Mouse (Mus musculus) left cerebral cortex, postnatal 36 days (tissue): Measurements from ENCODE around the gene Aqp1. TPM values are rescaled to one million over a fixed set of nuclear protein-coding genes. Genes with fewer than 3 reads are reported as not detected.

Experiments used
- DNase-seq, 2 experiments: peaks; one replicate each; pipeline ENCODE4 v3.0.0; 2021 to 2022; ENCODE audit warnings: low spot score in 2 of 2, mixed read lengths in 1 of 2
- intact Hi-C: fragments of 180-260 bp; cut with DNase I; formaldehyde crosslinking; loops from one replicate; pipeline ENCODE4 v1.15.1; 2025
- total RNA-seq, 2 experiments: library from RNA; stranded (reverse); gene quantifications; 2 replicates each; pipeline ENCODE4 v1.2.3; 2021

The Aqp1 gene
- total RNA-seq, 2 experiments from 2014 or later, result 0.39 to 0.63 TPM

- intact Hi-C loops, result no loop called here
- DNase-seq, result no peak
Measured at GRCm38 (mm10) chr6:55328179-55328578, 8.1 kb upstream of the Aqp1 start.

GRCm38 (mm10) chr6:55331315-55331714 lies 4.9 kb upstream of the Aqp1 start:
- intact Hi-C loops, result no loop called here

DNA sequence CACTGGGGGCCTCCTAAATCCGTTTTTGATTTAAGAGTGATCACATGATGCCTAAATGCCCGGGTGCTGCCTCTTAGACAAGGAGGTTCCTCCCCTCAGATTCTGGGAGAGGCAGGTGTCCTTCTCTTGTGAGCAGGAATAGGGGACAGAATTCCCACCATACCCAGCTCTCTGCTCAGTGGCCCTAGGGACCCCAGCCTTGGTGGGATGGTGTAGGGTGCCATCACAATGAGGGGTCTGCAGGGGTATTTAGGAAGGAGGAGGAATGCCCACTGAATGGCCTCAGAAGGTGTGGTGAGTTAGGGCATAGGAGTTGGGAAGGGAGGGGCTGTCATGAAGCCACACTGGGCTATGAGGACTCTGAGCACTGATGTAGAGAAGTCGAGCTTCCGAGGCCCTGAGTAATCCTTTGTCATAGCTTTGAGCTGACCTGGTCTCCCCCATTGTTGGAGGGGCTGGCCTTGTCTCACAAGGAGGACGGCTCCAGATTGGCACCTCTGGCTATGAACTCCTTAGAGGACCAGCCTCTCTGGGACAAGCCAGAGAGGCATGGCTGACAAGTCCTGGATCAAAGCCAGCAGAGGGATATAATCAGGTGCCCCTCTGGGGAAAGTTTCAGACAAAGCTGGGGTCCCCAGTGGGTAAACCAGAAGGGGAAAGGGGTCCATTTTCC lies 4.0 kb upstream of the Aqp1 start:
- intact Hi-C loops, result no loop called here
- DNase-seq, result no peak

More at GRCm38 (mm10) chr6:55331315-55331714, 4.9 kb upstream of the Aqp1 start:
- no peak for DNase-seq

GRCm38 (mm10) chr6:55332773-55333109 lies 3.5 kb upstream of the Aqp1 start:
- DNase-seq, result no peak
- intact Hi-C loops, result no loop called here

DNA sequence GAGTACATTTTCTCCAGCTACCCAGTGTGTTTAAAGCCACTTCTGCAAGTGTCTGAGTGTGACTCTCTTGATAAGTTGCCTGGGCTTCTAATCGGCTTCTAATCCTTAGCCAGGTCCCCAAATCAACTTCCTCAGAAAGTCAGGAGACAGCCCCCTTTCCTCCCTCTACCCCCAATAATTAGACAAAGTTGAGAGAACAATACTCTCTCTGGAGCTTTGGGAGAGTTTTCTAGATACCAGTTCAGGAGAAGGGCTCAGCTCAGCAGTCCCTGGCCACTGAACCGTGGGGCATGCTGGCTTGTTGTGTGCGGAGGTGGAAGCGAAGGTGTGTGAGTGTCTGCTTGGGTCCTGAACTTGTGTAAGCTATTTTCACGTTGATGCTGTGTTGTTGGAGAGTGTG lies 1.0 kb downstream of the Aqp1 start:
- intact Hi-C loops, result no loop called here
- no peak for DNase-seq

DNA sequence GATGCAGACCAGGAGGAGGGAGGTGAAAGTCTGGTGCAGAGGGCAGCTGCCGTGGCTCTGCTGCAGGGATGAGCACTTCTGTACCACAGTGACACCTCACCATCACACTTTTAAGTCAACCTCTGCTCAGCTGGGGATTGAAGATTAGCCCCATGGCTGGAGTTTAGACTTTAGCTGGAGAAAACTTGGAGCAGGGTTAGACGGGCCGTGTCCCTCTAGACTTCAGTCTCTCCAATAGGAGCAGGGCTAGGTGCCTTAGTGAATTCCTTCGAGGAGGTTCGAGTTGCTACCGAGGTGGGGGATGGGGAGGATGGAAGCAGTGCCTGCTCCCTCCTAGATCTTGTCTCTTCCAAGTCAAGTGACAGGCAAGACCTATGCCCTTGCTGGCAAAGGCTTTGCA lies 1.8 kb downstream of the Aqp1 start:
- DNase-seq, result no peak
- intact Hi-C loops, result no loop called here

- intact Hi-C loops, result no loop called here
- DNase-seq, result no peak
Measured at GRCm38 (mm10) chr6:55338934-55339825, 2.9 kb downstream of the Aqp1 start.

DNA sequence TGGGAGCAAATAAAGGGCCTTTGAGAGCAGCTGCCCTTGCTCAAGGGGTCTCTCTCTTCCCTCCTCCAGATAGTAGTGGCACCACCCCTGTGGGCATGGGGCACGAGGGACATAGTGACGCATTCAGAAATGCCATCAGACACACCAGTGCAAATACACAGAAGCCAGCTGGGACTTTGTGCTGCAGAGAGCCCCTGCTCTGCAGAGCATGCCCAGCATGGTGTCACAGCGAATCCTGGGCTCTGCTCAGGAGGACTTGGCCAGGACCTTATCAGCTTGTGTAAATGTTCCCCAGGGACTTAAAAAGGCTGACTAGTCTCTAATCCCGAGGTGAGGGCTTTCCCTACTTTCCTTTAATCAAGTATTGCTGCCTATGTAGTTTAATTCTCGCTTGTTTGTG lies 5.5 kb downstream of the Aqp1 start:
- intact Hi-C loops, result no loop called here
- DNase-seq, result no peak

DNA sequence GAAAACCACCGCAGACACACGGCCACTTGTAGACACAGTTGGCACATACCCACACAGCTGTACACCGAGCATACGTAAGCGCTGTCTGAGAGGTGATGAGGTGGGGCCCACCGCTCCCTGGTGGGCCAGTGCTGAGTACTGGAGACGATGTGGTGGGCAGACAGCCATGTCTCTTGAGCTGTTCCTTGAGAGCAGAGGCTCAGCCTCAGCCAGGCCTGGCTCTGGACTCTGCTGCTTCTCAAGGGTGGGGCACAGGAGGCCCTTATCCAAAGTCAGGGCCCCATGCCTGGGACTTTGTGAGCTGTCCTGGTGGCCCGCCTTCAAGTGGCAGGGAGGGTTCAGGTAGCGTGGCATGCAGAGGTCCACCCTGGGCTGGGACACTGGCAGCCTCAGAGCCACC lies 6.1 kb downstream of the Aqp1 start:
- intact Hi-C loops, result no loop called here

GRCm38 (mm10) chr6:55343446-55343845 lies 7.2 kb downstream of the Aqp1 start:
- intact Hi-C loops, result no loop called here

More for the DNA sequence above, 6.1 kb downstream of the Aqp1 start:
- DNase-seq, result no peak

GRCm38 (mm10) chr6:55344291-55345016 lies 8.2 kb downstream of the Aqp1 start:
- intact Hi-C loops, result no loop called here
- peak in 1 of 2 experiments; percentile 30 for DNase-seq

More at GRCm38 (mm10) chr6:55343446-55343845, 7.2 kb downstream of the Aqp1 start:
- DNase-seq, result no peak

- DNase-seq, result no peak
- intact Hi-C loops, result no loop called here
Measured at GRCm38 (mm10) chr6:55345264-55345663, 9.0 kb downstream of the Aqp1 start.

- no peak for DNase-seq
- intact Hi-C loops, result no loop called here
Measured at GRCm38 (mm10) chr6:55346491-55346890, 10.3 kb downstream of the Aqp1 start.

GRCm38 (mm10) chr6:55347711-55348571 lies 11.7 kb downstream of the Aqp1 start:
- no peak for DNase-seq
- intact Hi-C loops, result no loop called here

GRCm38 (mm10) chr6:55349231-55349630 lies 13.0 kb downstream of the Aqp1 start:
- DNase-seq, result no peak
- intact Hi-C loops, result no loop called here

DNA sequence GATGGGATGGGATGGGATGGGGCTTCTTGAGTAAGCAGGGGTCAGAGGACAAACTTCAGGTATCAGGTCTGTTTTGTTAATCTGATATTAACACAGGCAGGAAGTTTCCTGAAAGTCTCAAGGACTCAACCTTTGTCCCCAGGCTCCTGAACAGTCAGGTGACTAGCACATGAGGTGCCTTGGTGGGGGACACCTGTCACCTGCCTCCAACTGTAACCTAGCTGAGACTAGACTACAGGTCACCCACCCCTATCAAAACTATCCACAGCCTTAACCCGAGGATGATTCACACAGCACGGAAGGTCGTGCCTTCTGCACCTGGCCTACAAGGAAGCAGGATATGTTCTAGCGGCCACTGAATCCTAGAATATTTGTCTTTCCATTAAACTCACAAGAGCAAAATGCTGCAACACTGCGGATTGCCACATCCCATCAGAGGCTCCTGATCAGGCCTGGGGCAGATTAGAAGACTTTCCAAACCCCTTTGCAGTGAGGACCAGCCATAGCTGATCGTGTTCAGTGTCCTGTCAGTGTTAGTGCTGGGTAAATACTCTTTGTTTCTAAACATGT lies 14.2 kb downstream of the Aqp1 start:
- no peak for DNase-seq
- intact Hi-C loops, result no loop called here

- intact Hi-C loops, result no loop called here
- DNase-seq, result no peak
Measured at GRCm38 (mm10) chr6:55351712-55352111, 15.5 kb downstream of the Aqp1 start.

DNA sequence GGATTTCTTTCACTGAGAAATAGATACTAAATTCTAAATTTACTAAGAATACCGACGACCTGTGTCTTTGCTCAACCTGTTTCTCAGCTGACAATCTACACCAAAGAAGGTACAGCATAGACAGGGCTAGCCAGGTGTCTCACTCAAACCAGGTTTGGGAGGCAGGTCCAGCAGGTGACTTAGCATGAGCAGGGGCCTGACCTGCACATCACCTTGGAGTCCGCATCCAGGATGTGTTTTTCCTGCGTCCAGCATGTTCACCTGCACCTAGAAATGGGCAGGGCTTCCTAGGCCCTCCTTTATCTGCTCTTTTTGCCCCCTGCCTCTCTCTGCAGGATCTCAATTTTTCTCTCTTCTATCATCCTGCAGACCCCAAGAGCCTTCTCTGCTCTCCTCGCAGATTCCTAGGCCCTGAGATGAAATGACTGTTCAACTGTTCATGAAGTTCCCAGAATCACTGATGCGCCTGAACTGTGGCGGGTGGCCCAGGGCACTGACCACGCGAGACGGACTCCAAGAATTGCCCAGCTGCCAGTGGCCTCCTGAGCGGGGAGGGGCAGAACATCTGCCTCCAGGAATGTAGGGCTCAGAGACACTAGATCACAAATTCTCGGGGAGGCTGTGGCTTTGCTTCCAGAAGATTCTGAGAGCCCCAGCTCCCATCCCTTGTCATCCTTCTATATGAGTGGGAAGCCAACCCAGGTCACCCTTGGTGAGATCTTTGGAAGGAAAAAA lies 17.6 kb downstream of the Aqp1 start:
- no peak for DNase-seq
- intact Hi-C loops, result no loop called here
